Mouse (Mus musculus): ENCODE results near the gene Fam98a. TPM values are rescaled to one million over a fixed set of nuclear protein-coding genes. Genes with fewer than 3 reads are reported as not detected.

Gene Fam98a
- polyA plus RNA-seq, 1 experiment: 47.8 TPM

GRCm38 (mm10) chr17:75495213-75495612 lies 56.5 kb downstream of the Fam98a start:
- DNase-seq (ENCODE audit: low read depth): no peak
- TF ChIP-seq CTCF (IDR thresholded peaks at IDR 0.05; ENCODE audit: borderline replicate concordance, extremely low read depth, insufficient read depth, insufficient read length) (no peak), POLR2A (IDR thresholded peaks at IDR 0.05; ENCODE audit: borderline replicate concordance, extremely low read depth, insufficient read depth, insufficient read length, poor library complexity, severe bottlenecking) (no peak)

Other genes with a start within 250 kb of the Fam98a start
- gene Rasgrp3, start 116.0 kb downstream of the Fam98a start, polyA plus RNA-seq (2012; rRNA removed): 4.7 and 6.6 TPM in 2 replicates